Mouse (Mus musculus) thymus, adult 2 months (tissue): ENCODE results near the gene 2210010C04Rik.

ENCODE experiments used
- CTCF ChIP-seq: fragments of 200-500 bp; IDR thresholded peaks from 2 replicates; pipeline ENCODE4 v1.5.1; 2012; ENCODE audit warnings: mild to moderate bottlenecking, control low read depth, low read length, moderate library complexity, borderline replicate concordance; ENCODE audit not compliant: control insufficient read depth, poor library complexity, insufficient read depth; ENCODE audit errors: extremely low read depth
- POLR2A ChIP-seq: fragments of 200-500 bp; IDR thresholded peaks from 2 replicates; pipeline ENCODE4 v1.6.1; 2012; ENCODE audit warnings: mild to moderate bottlenecking, low read length, control low read depth, moderate library complexity; ENCODE audit not compliant: control insufficient read depth, poor library complexity, insufficient read depth; ENCODE audit errors: extremely low read depth

- TF ChIP-seq CTCF (no peak), POLR2A (no peak)
These were observed 8.3 kb downstream of the 2210010C04Rik start for GRCm38 (mm10) chr6:41027053-41027452.
